Mouse (Mus musculus) neural tube, embryonic 15.5 days (tissue): Measurements from ENCODE around the gene Gprc6a. TPM values are rescaled to one million over a fixed set of nuclear protein-coding genes. Genes with fewer than 3 reads are reported as not detected.

Experiments
- ATAC-seq: fragments of 200-750 bp; cut with Nextera tagmentation; 2 replicates; pipeline ENCODE4 v1.8.0; 2017; ENCODE audit warnings: mild to moderate bottlenecking, moderate TSS enrichment, moderate library complexity; ENCODE audit not compliant: low FRiP score
- H3K27ac ChIP-seq: fragments of 300-500 bp; sonication (generic); replicated peaks from 2 replicates; pipeline ENCODE4 v1.5.1; 2015; ENCODE audit warnings: mild to moderate bottlenecking, inconsistent platforms
- H3K27me3 ChIP-seq: fragments of 300-500 bp; sonication (generic); replicated peaks from 2 replicates; pipeline ENCODE4 v1.6.1; 2015; ENCODE audit warnings: inconsistent platforms
- H3K36me3 ChIP-seq: fragments of 300-500 bp; sonication (generic); 2 replicates; pipeline ENCODE4 v1.6.1; 2015; ENCODE audit warnings: inconsistent platforms
- H3K4me1 ChIP-seq: fragments of 300-500 bp; sonication (generic); 2 replicates; pipeline ENCODE4 v1.6.1; 2015; ENCODE audit warnings: inconsistent platforms
- H3K4me2 ChIP-seq: fragments of 300-500 bp; sonication (generic); 2 replicates; pipeline ENCODE4 v1.6.1; 2015; ENCODE audit warnings: inconsistent platforms, mild to moderate bottlenecking, moderate library complexity
- H3K4me3 ChIP-seq: fragments of 300-500 bp; sonication (generic); replicated peaks from 2 replicates; pipeline ENCODE4 v1.5.1; 2015; ENCODE audit warnings: mild to moderate bottlenecking, inconsistent platforms
- H3K9ac ChIP-seq: fragments of 300-500 bp; sonication (generic); replicated peaks from 2 replicates; pipeline ENCODE4 v1.6.1; 2015; ENCODE audit warnings: mild to moderate bottlenecking, inconsistent platforms
- H3K9me3 ChIP-seq: fragments of 300-500 bp; sonication (generic); replicated peaks from 2 replicates; pipeline ENCODE4 v1.6.1; 2016; ENCODE audit warnings: inconsistent platforms
- WGBS: fragments of 180-500 bp; shearing (Covaris S2); methylation state at CpG from one replicate; pipeline ENCODE4 v1.1.7; 2015; ENCODE audit warnings: mixed read lengths; 5-methylcytosine and 5-hydroxymethylcytosine counted together
- polyA plus RNA-seq: library from polyadenylated mRNA; unstranded; fragments of >200 nt; fragmentation: Nextera tagmentation; extraction: Ambion mirVana; gene quantifications from 2 replicates; pipeline ENCODE4 v1.2.1, GENCODE M21; 2015

Gene Gprc6a
- polyA plus RNA-seq, 1 experiment from 2014 or later = not detected

DNA sequence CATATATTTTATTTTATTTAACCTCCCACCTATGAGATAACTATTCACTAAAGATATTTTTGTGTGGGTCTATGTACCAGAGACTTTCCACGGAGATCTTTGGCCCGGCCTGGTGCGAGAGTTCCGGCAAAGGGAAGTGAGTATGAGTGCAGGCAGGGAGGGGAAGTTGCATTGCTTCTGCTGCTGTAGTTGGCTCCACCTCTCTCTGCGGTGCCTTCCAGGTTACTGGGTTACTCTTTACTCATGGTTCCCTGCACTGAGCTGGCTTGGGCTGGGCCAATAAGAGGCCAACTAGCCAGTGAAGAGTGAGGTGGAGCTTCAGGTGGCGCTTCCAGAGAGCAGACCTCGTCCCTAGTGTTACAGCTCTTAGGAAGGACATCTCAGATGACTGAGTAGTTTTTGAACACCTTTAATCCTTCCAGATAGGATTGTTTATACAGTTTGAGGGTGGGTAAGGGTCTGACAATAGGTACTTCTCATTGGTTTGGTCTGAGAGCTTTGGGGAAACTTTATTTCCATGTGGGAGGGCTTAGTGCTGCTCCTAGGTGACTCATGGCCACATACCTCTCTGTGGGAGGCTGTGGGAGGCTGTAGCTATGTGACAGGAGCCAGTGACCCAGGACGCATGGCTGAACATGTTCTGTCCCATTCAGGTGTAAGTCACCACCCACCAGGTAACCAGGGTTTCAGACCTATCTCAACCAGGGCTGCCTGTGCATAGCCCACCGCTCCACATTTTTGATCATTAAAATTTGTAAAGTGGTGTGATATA is 59.9 kb downstream of the Gprc6a start:
- Histone ChIP-seq H3K9me3 (no peaks in the 10 kb centered on the region), H3K4me3 (no peak overlapping the region), H3K9ac (no peak overlapping the region), H3K27me3 (no peaks in the 10 kb centered on the region), H3K4me2 (no peak overlapping the region), H3K4me1 (no peaks in the 10 kb centered on the region), H3K36me3 (no peaks in the 10 kb centered on the region), H3K27ac (no peak overlapping the region)
- ATAC-seq = no peak
- 87% methylated on average over 9 of the region's 9 CpGs for WGBS

Other genes starting within 250 kb of the Gprc6a start
- gene Gm49339, start 150.8 kb downstream of the Gprc6a start, polyA plus RNA-seq = not detected in 2 replicates
- 0.52 and 0.65 TPM in 2 replicates for gene Lilr4b, start 150.8 kb downstream of the Gprc6a start, polyA plus RNA-seq
- 0.79 and 2.2 TPM in 2 replicates for gene Lilrb4a, start 140.5 kb downstream of the Gprc6a start, polyA plus RNA-seq
- gene Fam162b, start 40.9 kb downstream of the Gprc6a start, polyA plus RNA-seq = 1.3 and 1.6 TPM in 2 replicates
- 0.45 and 0.46 TPM in 2 replicates for gene Rfx6, start 46.3 kb upstream of the Gprc6a start, polyA plus RNA-seq